ENCODE assay signal across 18 mouse cellular contexts in the genomic region with DNA sequence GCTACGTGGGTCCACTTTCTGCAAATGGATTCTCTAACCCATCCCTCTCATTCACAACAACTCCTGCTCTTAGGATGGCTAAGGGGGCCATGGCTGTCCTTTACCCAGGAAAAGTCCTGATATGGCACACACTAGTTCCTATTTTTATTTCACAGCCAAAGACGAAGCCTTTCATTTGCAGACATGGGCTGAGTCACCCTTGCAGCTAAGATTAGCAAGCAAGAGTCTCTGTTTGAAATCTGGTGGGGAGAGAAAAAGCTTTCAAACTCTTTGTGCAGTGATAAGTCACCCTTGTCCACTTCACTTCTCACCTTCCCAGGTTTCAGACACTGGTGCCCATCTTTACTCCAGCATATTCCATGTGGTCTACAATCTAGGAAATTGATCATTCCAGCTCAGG. TPM values are rescaled to one million over a fixed set of nuclear protein-coding genes. Genes with fewer than 3 reads are reported as not detected.
DNase-seq lines count a peak whose midpoint lies in the region; ATAC-seq and TF ChIP-seq lines count a peak whose summit lies in the region.
"Had no signal": no experiment of that assay in that cellular context is flagged by ENCODE, and none has a peak within 500 bp of the region (broad histone marks: within the 10 kb centered on the region; RNA-seq: fewer than 3 reads in every experiment).

No protein-coding gene starts in this region.

- no peaks in the 10 kb centered on the region for H3K27me3 ChIP-seq in heart, postnatal 0 days (ENCODE audit: control insufficient read depth, insufficient read depth, low read length)
- no peaks in the 10 kb centered on the region for H3K27me3 ChIP-seq in intestine, embryonic 16.5 days (replicated peaks; ENCODE audit: control insufficient read depth, insufficient read depth, low read length)
- H3K27me3 ChIP-seq: liver, embryonic 15.5 days had no signal

- 20% methylated on average over 2 of the region's 2 CpGs for WGBS in heart, postnatal 0 days
- WGBS in intestine, embryonic 16.5 days: 84% methylated on average over 2 of the region's 2 CpGs

- no peak overlapping the region for H3K9ac ChIP-seq in heart, postnatal 0 days (replicated peaks; ENCODE audit: low read depth, low read length)
- H3K9ac ChIP-seq in intestine, embryonic 16.5 days (ENCODE audit: low read depth, low read length): no peak overlapping the region
- H3K9ac ChIP-seq: embryonic facial prominence, embryonic 12.5 days; limb, embryonic 12.5 days; liver, embryonic 15.5 days had no signal

- H3K36me3 ChIP-seq in heart, postnatal 0 days (replicated peaks; ENCODE audit: control insufficient read depth, insufficient read depth, low read length): no peaks in the 10 kb centered on the region
- H3K36me3 ChIP-seq in intestine, embryonic 16.5 days (ENCODE audit: control insufficient read depth, insufficient read depth, low read length): no peaks in the 10 kb centered on the region
- H3K36me3 ChIP-seq: embryonic facial prominence, embryonic 12.5 days; limb, embryonic 12.5 days; liver, embryonic 15.5 days had no signal

- 0 out of 2 replicates have a peak overlapping the region, but pooled peaks have one; percentile 38 for H3K27ac ChIP-seq in heart, postnatal 0 days (ENCODE audit: low read depth)
- H3K27ac ChIP-seq in intestine, embryonic 16.5 days (ENCODE audit: low read length): no peak overlapping the region
- H3K27ac ChIP-seq: embryonic facial prominence, embryonic 12.5 days; hindbrain, postnatal 0 days; limb, embryonic 12.5 days; liver, embryonic 15.5 days had no signal

- H3K4me2 ChIP-seq in heart, postnatal 0 days (ENCODE audit: low read depth, low read length): no peak overlapping the region
- no peak overlapping the region for H3K4me2 ChIP-seq in intestine, embryonic 16.5 days (ENCODE audit: low read depth, low read length)
- H3K4me2 ChIP-seq: embryonic facial prominence, embryonic 12.5 days; limb, embryonic 12.5 days; liver, embryonic 15.5 days; midbrain, embryonic 11.5 days had no signal

- peak; percentile 17 to 18 for DNase-seq in frontal cortex, postnatal 36 days (ENCODE audit: low spot score in 2 of 2)
- DNase-seq in frontal cortex, postnatal 10 days (ENCODE audit: low spot score in 2 of 2): no peak
- no peak for DNase-seq in heart, postnatal 0 days (ENCODE audit: low spot score)
- no peak for DNase-seq in heart, postnatal 36 days
- peak; percentile 31 for DNase-seq in 3T3-L1 (ENCODE audit: low read depth, low spot score)
- peak; percentile 73 for DNase-seq in brain, adult 2 months (ENCODE audit: low read depth, low spot score)
- DNase-seq in kidney, postnatal 10 days: no peak
- DNase-seq: adrenal gland, postnatal 25 days; cerebellum, postnatal 25 days; kidney, adult 2 months; kidney, postnatal 36 days; lung, postnatal 10 days had no signal

- H3K4me3 ChIP-seq in heart, postnatal 0 days (ENCODE audit: low read depth, low read length): no peak overlapping the region
- no peak overlapping the region for H3K4me3 ChIP-seq in intestine, embryonic 16.5 days (ENCODE audit: low read length)
- H3K4me3 ChIP-seq: embryonic facial prominence, embryonic 12.5 days; limb, embryonic 12.5 days; liver, embryonic 15.5 days had no signal

- no peaks in the 10 kb centered on the region for H3K4me1 ChIP-seq in heart, postnatal 0 days (ENCODE audit: control insufficient read depth, insufficient read depth)
- no peaks in the 10 kb centered on the region for H3K4me1 ChIP-seq in intestine, embryonic 16.5 days (ENCODE audit: control insufficient read depth, insufficient read depth, low read length)
- H3K4me1 ChIP-seq: embryonic facial prominence, embryonic 12.5 days; limb, embryonic 12.5 days; liver, embryonic 15.5 days had no signal

- H3K9me3 ChIP-seq in heart, postnatal 0 days (replicated peaks; ENCODE audit: control insufficient read depth, low read length): no peaks in the 10 kb centered on the region
- no peaks in the 10 kb centered on the region for H3K9me3 ChIP-seq in intestine, embryonic 16.5 days (ENCODE audit: control insufficient read depth, low read length)
- H3K9me3 ChIP-seq: embryonic facial prominence, embryonic 12.5 days; limb, embryonic 12.5 days; liver, embryonic 15.5 days had no signal

- no peak for ATAC-seq in heart, postnatal 0 days (ENCODE audit: insufficient read depth, low read depth)
- no peak for ATAC-seq in intestine, embryonic 16.5 days
- ATAC-seq: hindbrain, postnatal 0 days had no signal

- intact Hi-C loops in heart, postnatal 36 days (cut with DNase I): no loop called here

- TF ChIP-seq EP300 in heart, postnatal 0 days (IDR thresholded peaks at IDR 0.05; ENCODE audit: low read depth): no peak

- TF ChIP-seq CTCF in heart, postnatal 0 days (IDR thresholded peaks at IDR 0.05; ENCODE audit: low read depth): no peak

RNA-seq across cellular contexts. Expression of a gene that starts 36.9 kb away (rescaled TPM):
- total RNA-seq in heart, postnatal 0 days (2014; rRNA removed; ENCODE audit: low replicate concordance): 495 and 525 TPM in 2 replicates
- 2,040 and 2,137 TPM in 2 replicates for polyA plus RNA-seq in heart, postnatal 0 days (2015; fragmentation: Nextera tagmentation; extraction: Ambion mirVana)
- 100 to 1,000 TPM; 474 to 506 TPM for total RNA-seq in heart, postnatal 36 days (2021)
- 2,883 and 3,085 TPM in 2 replicates for polyA plus RNA-seq in intestine, embryonic 16.5 days (2015; fragmentation: Nextera tagmentation; extraction: Ambion mirVana)

Comparison
In these comparisons a context has a peak if more than half of its experiments do, and no peak if none do; other contexts are left out.
1. DNase-seq: peak in frontal cortex, postnatal 36 days (2 of 2), 3T3-L1 (single experiment) and brain, adult 2 months (single experiment); none in frontal cortex, postnatal 10 days (0 of 2), heart, postnatal 0 days (single experiment), heart, postnatal 36 days (0 of 2) and kidney, postnatal 10 days (single experiment).